12 mouse cellular contexts compared by ENCODE assay signal in genomic region chr10:84048706-84049105, GRCm38 (mm10).
DNase-seq lines count a peak whose midpoint lies in the region; ATAC-seq lines count a peak whose summit lies in the region.
"Had no signal": no experiment of that assay in that cellular context is flagged by ENCODE, and none has a peak within 500 bp of the region (broad histone marks: within the 10 kb centered on the region; RNA-seq: fewer than 3 reads in every experiment).

No protein-coding gene starts in this region.

- H3K4me1 ChIP-seq in hindbrain, embryonic 12.5 days: no peaks in the 10 kb centered on the region
- H3K4me1 ChIP-seq: lung, embryonic 15.5 days had no signal

- WGBS in hindbrain, embryonic 12.5 days: 87% methylated on average over 5 of the region's 5 CpGs

- H3K36me3 ChIP-seq in hindbrain, embryonic 12.5 days: no peaks in the 10 kb centered on the region
- H3K36me3 ChIP-seq: lung, embryonic 15.5 days had no signal

- H3K4me2 ChIP-seq in hindbrain, embryonic 12.5 days (replicated peaks): no peak overlapping the region
- H3K4me2 ChIP-seq: lung, embryonic 15.5 days had no signal

- ATAC-seq in cerebellum, adult (ENCODE audit: insufficient number of reproducible peaks, low FRiP score, low TSS enrichment): 0 out of 2 replicates have a peak, but pooled peaks have one; percentile 36
- ATAC-seq in hindbrain, embryonic 12.5 days (ENCODE audit: low FRiP score): no peak
- ATAC-seq: inflammation-experienced regulatory T-cells, adult 6 months had no signal

- intact Hi-C loops in left cerebral cortex, postnatal 4 days (cut with DNase I): no loop called here
- intact Hi-C loops in left cerebral cortex, postnatal 10 days (cut with DNase I): no loop called here

- H3K27me3 ChIP-seq in hindbrain, embryonic 12.5 days: no peaks in the 10 kb centered on the region
- H3K27me3 ChIP-seq: lung, embryonic 15.5 days had no signal

- H3K4me3 ChIP-seq in hindbrain, embryonic 12.5 days: no peak overlapping the region
- H3K4me3 ChIP-seq: lung, embryonic 15.5 days had no signal

- DNase-seq in cerebellum, adult 11 months: no peak
- DNase-seq in left cerebral cortex, postnatal 4 days: peak; percentile 78
- DNase-seq in left cerebral cortex, postnatal 10 days (ENCODE audit: extremely low spot score in 1 of 2, low spot score in 2 of 2): no peak
- peak; percentile 46 for DNase-seq in cerebellum, adult 9-10 months
- DNase-seq in gastrocnemius, postnatal 25 days: peak; percentile 20
- DNase-seq in ovary, adult 18-20 months (ENCODE audit: low spot score): no peak
- DNase-seq: adrenal gland, postnatal 36 days; layer of hippocampus, adult 9-11 months had no signal

- H3K9me3 ChIP-seq in hindbrain, embryonic 12.5 days (replicated peaks): no peaks in the 10 kb centered on the region
- H3K9me3 ChIP-seq: lung, embryonic 15.5 days had no signal

- no peak overlapping the region for H3K27ac ChIP-seq in hindbrain, embryonic 12.5 days
- H3K27ac ChIP-seq: lung, embryonic 15.5 days had no signal

- no peak overlapping the region for H3K9ac ChIP-seq in hindbrain, embryonic 12.5 days
- H3K9ac ChIP-seq: lung, embryonic 15.5 days had no signal

Comparison
In these comparisons a context has a peak if more than half of its experiments do, and no peak if none do; other contexts are left out.
1. DNase-seq: peak in left cerebral cortex, postnatal 4 days (single experiment), cerebellum, adult 9-10 months (single experiment) and gastrocnemius, postnatal 25 days (single experiment); none in cerebellum, adult 11 months (single experiment), left cerebral cortex, postnatal 10 days (0 of 2) and ovary, adult 18-20 months (single experiment).